Mouse (Mus musculus) inflammation-experienced regulatory T-cells (primary cell): ENCODE measurements around the gene Galnt11. TPM values are rescaled to one million over a fixed set of nuclear protein-coding genes. Genes with fewer than 3 reads are reported as not detected.

Experiments used
- polyA plus RNA-seq, 2 experiments: library from polyadenylated mRNA; unstranded; fragments of 100-300 nt; shearing (Covaris generic); gene quantifications; one replicate each; pipeline ENCODE4 v1.2.1; 2017

The Galnt11 gene
- polyA plus RNA-seq = 10 to 100 TPM; 27.6 to 33.1 TPM

GRCm38 (mm10) chr5:25221604-25222003 is at the start of gene Galnt11:
TSS of gene Galnt11 (plus strand) at chr5:25221904.

GRCm38 (mm10) chr5:25181004-25181531 is 40.6 kb upstream of the Galnt11 start, which contains the start of gene Galntl5:
TSS of gene Galntl5 (plus strand) at chr5:25181460.

GRCm38 (mm10) chr5:25222752-25223702 is 1.3 kb downstream of the Galnt11 start, which contains the start of gene E130116L18Rik:
TSS of gene E130116L18Rik (minus strand) at chr5:25223153.

Other genes starting within 250 kb of the Galnt11 start
- gene Prkag2, start 121.3 kb upstream of the Galnt11 start, polyA plus RNA-seq = 10 to 100 TPM; 30.7 to 38.5 TPM
- gene Galntl5, start 40.4 kb upstream of the Galnt11 start, polyA plus RNA-seq = not detected
- not detected for gene E130116L18Rik, start 1.2 kb downstream of the Galnt11 start, polyA plus RNA-seq